Mouse (Mus musculus): ENCODE results near the gene Map4k2. TPM values are rescaled to one million over a fixed set of nuclear protein-coding genes. Genes with fewer than 3 reads are reported as not detected.

Map4k2 gene
- total and polyA plus RNA-seq, 2 experiments from 2014 or later = 18.6 to 102 TPM

- H3K9me3 ChIP-seq (ENCODE audit: low read length) = no peaks in the 10 kb centered on the region
- no peak overlapping the region; the same call in 1 of the 2 replicates for H3K9ac ChIP-seq (replicated peaks; ENCODE audit: low read length)
- no peak for TF ChIP-seq CTCF (IDR thresholded peaks at IDR 0.05; ENCODE audit: low read depth)
- H3K4me1 ChIP-seq (ENCODE audit: insufficient read depth, low read length) = peaks cover 4% of the 10 kb centered on the region; the same call in 1 of the 2 replicates
- H3K4me3 ChIP-seq (ENCODE audit: low read length) = no peak overlapping the region
- DNase-seq (ENCODE audit: low spot score) = no peak
- no peaks in the 10 kb centered on the region for H3K36me3 ChIP-seq (ENCODE audit: insufficient read depth, low read length)
- H3K4me2 ChIP-seq (ENCODE audit: low read depth, low read length) = peak overlapping the region; percentile 100
- peak overlapping the region; percentile 89; the same call in 1 of the 2 replicates for H3K27ac ChIP-seq
- WGBS = 83% methylated on average over 22 of the region's 22 CpGs
- H3K27me3 ChIP-seq (ENCODE audit: insufficient read depth, low read length) = no peaks in the 10 kb centered on the region
- no peak for ATAC-seq
Observed at GRCm38 (mm10) chr19:6397582-6398249, 56.8 kb downstream of the Map4k2 start.

- peak; percentile 73 for ATAC-seq
- no peaks in the 10 kb centered on the region for H3K9me3 ChIP-seq (ENCODE audit: low read length)
- peak overlapping the region; percentile 89 for H3K27ac ChIP-seq
- WGBS = under 1% methylated on average over 39 of the region's 39 CpGs
- H3K9ac ChIP-seq (replicated peaks; ENCODE audit: low read length) = peak overlapping the region; percentile 79
- 0 out of 2 replicates have a peak, but pooled peaks cover 6% of the 10 kb centered on the region for H3K36me3 ChIP-seq (ENCODE audit: insufficient read depth, low read length)
- no peaks in the 10 kb centered on the region for H3K27me3 ChIP-seq (ENCODE audit: insufficient read depth, low read length)
- peaks cover 4% of the 10 kb centered on the region; the same call in 1 of the 2 replicates for H3K4me1 ChIP-seq (ENCODE audit: insufficient read depth, low read length)
- no peak; the same call in 1 of the 2 replicates for TF ChIP-seq CTCF (IDR thresholded peaks at IDR 0.05; ENCODE audit: low read depth)
- H3K4me2 ChIP-seq (ENCODE audit: low read depth, low read length) = peak overlapping the region; percentile 100
- peak; percentile 86 for DNase-seq (ENCODE audit: low spot score)
- H3K4me3 ChIP-seq (ENCODE audit: low read length) = peak overlapping the region; percentile 65
Observed at GRCm38 (mm10) chr19:6398447-6399284, 57.7 kb downstream of the Map4k2 start.

- Histone ChIP-seq H3K36me3 (ENCODE audit: insufficient read depth, low read length) (0 out of 2 replicates have a peak, but pooled peaks cover 7% of the 10 kb centered on the region), H3K4me1 (ENCODE audit: insufficient read depth, low read length) (peaks cover 4% of the 10 kb centered on the region; the same call in 1 of the 2 replicates), H3K27me3 (ENCODE audit: insufficient read depth, low read length) (no peaks in the 10 kb centered on the region), H3K4me3 (ENCODE audit: low read length) (peak within 1 kb of the TSS; percentile 65), H3K4me2 (ENCODE audit: low read depth, low read length) (peak within 1 kb of the TSS; percentile 100), H3K9ac (replicated peaks; ENCODE audit: low read length) (peak within 1 kb of the TSS; percentile 79), H3K27ac (peak within 1 kb of the TSS; percentile 89), H3K9me3 (ENCODE audit: low read length) (no peaks in the 10 kb centered on the region)
- DNase-seq (ENCODE audit: low spot score) (peak; percentile 73), ATAC-seq (peak; percentile 27; the same call in 1 of the 2 replicates)
- no peak for TF ChIP-seq CTCF (IDR thresholded peaks at IDR 0.05; ENCODE audit: low read depth)
- 1% methylated on average over 68 of the region's 87 CpGs for WGBS
Observed at GRCm38 (mm10) chr19:6399285-6400095, 58.6 kb downstream of the Map4k2 start, which contains the start of gene Rasgrp2. Rasgrp2 (plus strand) TSS chr19:6399340.

- no peak; the same call in none of the 2 replicates for TF ChIP-seq CTCF (IDR thresholded peaks at IDR 0.05; ENCODE audit: low read depth)
- peak; percentile 62 for DNase-seq (ENCODE audit: low spot score)
- H3K4me2 ChIP-seq (ENCODE audit: low read depth, low read length) = peak overlapping the region; percentile 100
- WGBS = 3% methylated on average over 29 of the region's 29 CpGs
- peak overlapping the region; percentile 79 for H3K9ac ChIP-seq (replicated peaks; ENCODE audit: low read length)
- H3K36me3 ChIP-seq (ENCODE audit: insufficient read depth, low read length) = 0 out of 2 replicates have a peak, but pooled peaks cover 7% of the 10 kb centered on the region
- H3K9me3 ChIP-seq (ENCODE audit: low read length) = no peaks in the 10 kb centered on the region
- ATAC-seq = peak; percentile 39
- peaks cover 4% of the 10 kb centered on the region; the same call in 1 of the 2 replicates for H3K4me1 ChIP-seq (ENCODE audit: insufficient read depth, low read length)
- no peaks in the 10 kb centered on the region for H3K27me3 ChIP-seq (ENCODE audit: insufficient read depth, low read length)
- H3K27ac ChIP-seq = peak overlapping the region; percentile 89
- peak overlapping the region; percentile 65 for H3K4me3 ChIP-seq (ENCODE audit: low read length)
Observed at GRCm38 (mm10) chr19:6400096-6401086, 59.5 kb downstream of the Map4k2 start.

GRCm38 (mm10) chr19:6401131-6401815, 60.3 kb downstream of the Map4k2 start:
- peak overlapping the region; percentile 89; the same call in 1 of the 2 replicates for H3K27ac ChIP-seq
- WGBS = 1% methylated on average over 32 of the region's 32 CpGs
- H3K4me2 ChIP-seq (ENCODE audit: low read depth, low read length) = peak overlapping the region; percentile 100
- H3K27me3 ChIP-seq (ENCODE audit: insufficient read depth, low read length) = no peaks in the 10 kb centered on the region
- H3K4me1 ChIP-seq (ENCODE audit: insufficient read depth, low read length) = peaks cover 4% of the 10 kb centered on the region; the same call in 1 of the 2 replicates
- peak; percentile 82 for TF ChIP-seq CTCF (IDR thresholded peaks at IDR 0.05; ENCODE audit: low read depth)
- peak; percentile 73 for DNase-seq (ENCODE audit: low spot score)
- ATAC-seq = peak; percentile 10; the same call in 1 of the 2 replicates
- H3K36me3 ChIP-seq (ENCODE audit: insufficient read depth, low read length) = 0 out of 2 replicates have a peak, but pooled peaks cover 7% of the 10 kb centered on the region
- no peaks in the 10 kb centered on the region for H3K9me3 ChIP-seq (ENCODE audit: low read length)
- H3K9ac ChIP-seq (replicated peaks; ENCODE audit: low read length) = peak overlapping the region; percentile 54
- peak overlapping the region; percentile 65 for H3K4me3 ChIP-seq (ENCODE audit: low read length)
